Mouse (Mus musculus) forelimb bud, embryonic 11.5 days (tissue): Measurements from ENCODE around the gene S100a16.

Experiments used
- DNase-seq: peaks from one replicate; pipeline ENCODE4 v3.0.0-alpha.2; 2012; ENCODE audit warnings: low read depth, low spot score

Gene S100a16

GRCm38 (mm10) chr3:90585595-90585994, 48.5 kb downstream of the S100a16 start:
- peak; percentile 78 for DNase-seq

- DNase-seq: no peak
Observed at GRCm38 (mm10) chr3:90586016-90586643, 49.1 kb downstream of the S100a16 start.

GRCm38 (mm10) chr3:90586906-90587305, 49.9 kb downstream of the S100a16 start:
- DNase-seq: no peak

GRCm38 (mm10) chr3:90587361-90588101, 50.5 kb downstream of the S100a16 start:
- no peak for DNase-seq

GRCm38 (mm10) chr3:90589390-90589789, 52.3 kb downstream of the S100a16 start:
- DNase-seq: no peak

- DNase-seq: no peak
Observed at GRCm38 (mm10) chr3:90589947-90590346, 52.9 kb downstream of the S100a16 start, which contains the start of gene S100a2. Gene S100a2 (plus strand): TSS chr3:90590247.
